Mouse (Mus musculus) heart, embryonic 14.5 days (tissue): ENCODE data around the gene Vps16. TPM values are rescaled to one million over a fixed set of nuclear protein-coding genes. Genes with fewer than 3 reads are reported as not detected.

Experiments
- ATAC-seq: fragments of 200-750 bp; cut with Nextera tagmentation; 2 replicates; pipeline ENCODE4 v1.8.0; 2017; ENCODE audit warnings: low read depth, moderate TSS enrichment; ENCODE audit not compliant: insufficient number of reproducible peaks, insufficient read depth, low FRiP score
- H3K27ac ChIP-seq, 2 experiments: fragments of 200-500 bp in 1 of 2; fragments of 300-500 bp in 1 of 2; sonication (generic) in 1 of 2; replicated peaks in 1 of 2; 2 replicates each; pipeline ENCODE4 v1.5.1; 2012 to 2014; ENCODE audit warnings: low read depth in 2 of 2, low read length in 2 of 2, control low read depth in 1 of 2, mild to moderate bottlenecking in 1 of 2, mixed read lengths in 1 of 2; ENCODE audit not compliant: control insufficient read depth in 1 of 2, insufficient read depth in 1 of 2
- H3K27me3 ChIP-seq: fragments of 300-500 bp; sonication (generic); 2 replicates; pipeline ENCODE4 v1.6.1; 2014; ENCODE audit warnings: mild to moderate bottlenecking, low read length, control low read depth; ENCODE audit not compliant: control insufficient read depth, insufficient read depth
- H3K36me3 ChIP-seq: fragments of 300-500 bp; sonication (generic); 2 replicates; pipeline ENCODE4 v1.6.1; 2014; ENCODE audit warnings: mild to moderate bottlenecking, control low read depth, low read length, mixed read lengths; ENCODE audit not compliant: control insufficient read depth, insufficient read depth
- H3K4me1 ChIP-seq, 2 experiments: fragments of 200-500 bp in 1 of 2; fragments of 300-500 bp in 1 of 2; sonication (generic) in 1 of 2; 2 replicates each; pipeline ENCODE4 v1.6.1; 2012 to 2014; ENCODE audit warnings: low read length in 2 of 2, control low read depth in 1 of 2, mixed read lengths in 1 of 2; ENCODE audit not compliant: control insufficient read depth in 2 of 2, insufficient read depth in 2 of 2
- H3K4me2 ChIP-seq: fragments of 300-500 bp; sonication (generic); 2 replicates; pipeline ENCODE4 v1.6.1; 2014; ENCODE audit warnings: mild to moderate bottlenecking, low read length
- H3K4me3 ChIP-seq, 2 experiments: fragments of 200-500 bp in 1 of 2; fragments of 300-500 bp in 1 of 2; sonication (generic) in 1 of 2; 2 replicates each; pipeline ENCODE4 v1.5.1; 2012 to 2014; ENCODE audit warnings: low read length in 2 of 2, mild to moderate bottlenecking in 2 of 2, control low read depth in 1 of 2, low read depth in 1 of 2, moderate library complexity in 1 of 2; ENCODE audit not compliant: control insufficient read depth in 1 of 2, insufficient read depth in 1 of 2
- H3K9ac ChIP-seq: fragments of 300-500 bp; sonication (generic); 2 replicates; pipeline ENCODE4 v1.6.1; 2014; ENCODE audit warnings: mild to moderate bottlenecking, low read length
- H3K9me3 ChIP-seq: fragments of 300-500 bp; sonication (generic); 2 replicates; pipeline ENCODE4 v1.6.1; 2016; ENCODE audit warnings: low read length, control low read depth; ENCODE audit not compliant: control insufficient read depth
- WGBS: fragments of 180-500 bp; shearing (Covaris S2); extraction: QIAGEN DNeasy Blood & Tissue Kit; methylation state at CpG from one replicate; pipeline ENCODE4 v1.1.7; 2014; 5-methylcytosine and 5-hydroxymethylcytosine counted together
- polyA plus RNA-seq: library from polyadenylated mRNA; unstranded; fragments of >200 nt; fragmentation: Nextera tagmentation; extraction: Ambion mirVana; gene quantifications from 2 replicates; pipeline ENCODE4 v1.2.1, GENCODE M21; 2014

Gene Vps16
- polyA plus RNA-seq, 1 experiment from 2014 or later = 43.8 TPM

DNA sequence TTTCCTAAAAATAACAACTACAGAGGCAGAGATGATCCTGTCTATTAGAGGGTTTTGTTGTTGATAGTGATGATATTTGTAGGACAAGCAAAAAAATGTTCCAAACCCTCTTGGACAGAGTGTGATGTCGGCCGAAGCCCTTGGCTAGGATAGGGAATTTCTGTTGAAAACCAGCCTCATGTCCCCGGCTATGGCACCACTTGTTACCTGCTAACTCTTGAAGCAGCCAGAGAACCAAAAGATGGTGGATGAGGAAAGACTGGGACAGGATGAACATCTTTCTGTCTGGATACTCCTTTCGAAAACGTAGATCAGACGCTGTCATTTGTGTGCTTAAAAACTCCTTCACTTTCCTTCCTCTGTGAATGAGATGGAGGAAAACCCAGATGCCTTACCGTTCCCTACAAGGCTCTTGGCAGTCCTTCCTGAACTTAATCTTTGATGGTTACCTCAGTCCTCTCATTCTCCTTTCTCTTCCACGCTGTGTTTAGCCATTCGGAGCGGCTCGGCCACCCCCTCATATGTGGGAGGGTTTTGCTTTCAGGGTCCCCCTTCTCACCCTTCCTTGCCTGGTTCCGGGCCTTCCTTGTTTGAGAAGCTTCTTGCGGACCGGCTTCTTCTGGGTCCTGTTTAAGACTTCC lies 27.1 kb downstream of the Vps16 start:
- peak overlapping the region; percentile 89 for H3K9ac ChIP-seq

DNA sequence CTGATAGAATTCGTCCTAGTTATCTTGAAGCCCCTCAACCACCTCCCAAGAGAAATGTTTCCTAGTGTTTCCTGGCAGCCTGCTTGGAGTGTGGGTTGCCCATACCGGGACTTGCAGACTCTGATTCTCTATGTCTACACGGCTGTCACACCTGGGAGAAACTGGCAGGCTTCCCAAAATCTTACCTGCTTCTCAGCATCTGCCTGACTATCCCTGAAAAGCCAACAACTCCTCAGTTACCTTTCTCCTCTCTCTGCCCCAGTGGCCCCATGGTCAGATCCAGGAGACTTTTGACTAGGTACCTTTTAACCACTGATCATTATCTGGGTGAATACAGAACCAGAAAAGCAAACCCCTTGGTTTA lies 27.6 kb downstream of the Vps16 start:
- Histone ChIP-seq H3K9ac (peak overlapping the region; percentile 89; the same call in 1 of the 2 replicates), H3K27me3 (0 out of 2 replicates have a peak, but pooled peaks cover 11% of the 10 kb centered on the region), H3K4me3 (peak overlapping the region in 1 of 2 experiments; percentile 82; a peak in 1 of 4 replicates), H3K36me3 (no peaks in the 10 kb centered on the region), H3K27ac (no peak overlapping the region), H3K9me3 (no peaks in the 10 kb centered on the region), H3K4me1 (peaks cover 10 to 34% of the 10 kb centered on the region in 2 experiments), H3K4me2 (peak overlapping the region; percentile 93)
- ATAC-seq = no peak
- 36% methylated on average over 3 of the region's 3 CpGs for WGBS

More for the DNA sequence above, 27.1 kb downstream of the Vps16 start:
- Histone ChIP-seq H3K36me3 (no peaks in the 10 kb centered on the region), H3K27me3 (0 out of 2 replicates have a peak, but pooled peaks cover 11% of the 10 kb centered on the region), H3K9me3 (no peaks in the 10 kb centered on the region), H3K4me3 (peak overlapping the region; percentile 82 to 95; a peak in 3 of 4 replicates), H3K4me2 (peak overlapping the region; percentile 93), H3K4me1 (peaks cover 10 to 34% of the 10 kb centered on the region in 2 experiments), H3K27ac (no peak overlapping the region)
- WGBS = 51% methylated on average over 14 of the region's 14 CpGs
- no peak for ATAC-seq

DNA sequence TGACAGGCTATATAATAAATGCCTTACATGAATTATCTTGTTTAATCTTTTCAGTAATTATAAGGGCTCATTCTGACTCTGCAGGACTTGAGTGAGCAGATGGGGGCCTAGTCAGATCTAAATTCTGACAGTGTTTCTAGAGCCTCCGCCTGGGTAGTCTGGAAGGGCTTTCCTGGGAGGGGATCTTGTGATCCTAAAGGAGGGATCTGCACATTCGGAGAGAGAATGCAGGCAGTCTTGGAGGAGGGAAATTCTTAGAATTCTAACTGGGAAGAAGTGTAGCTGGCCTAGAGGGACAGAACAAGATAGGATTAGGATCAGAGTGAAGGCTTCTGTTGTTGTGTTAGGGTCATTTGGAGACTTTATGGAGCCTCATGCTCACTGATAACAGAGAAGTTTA lies 28.1 kb downstream of the Vps16 start:
- WGBS = 41% methylated on average over 2 of the region's 2 CpGs
- Histone ChIP-seq H3K27ac (no peak overlapping the region), H3K9ac (no peak overlapping the region), H3K27me3 (0 out of 2 replicates have a peak, but pooled peaks cover 11% of the 10 kb centered on the region), H3K4me3 (no peak overlapping the region), H3K4me1 (peaks cover 10 to 37% of the 10 kb centered on the region in 2 experiments), H3K36me3 (no peaks in the 10 kb centered on the region), H3K9me3 (no peaks in the 10 kb centered on the region), H3K4me2 (no peak overlapping the region)
- no peak for ATAC-seq

GRCm38 (mm10) chr2:130453421-130453820 lies 29.3 kb downstream of the Vps16 start:
- no peaks in the 10 kb centered on the region for H3K36me3 ChIP-seq
- H3K9ac ChIP-seq = no peak overlapping the region
- ATAC-seq = no peak
- no peak overlapping the region for H3K4me3 ChIP-seq
- H3K4me2 ChIP-seq = peak overlapping the region; percentile 16; the same call in 1 of the 2 replicates
- H3K27me3 ChIP-seq = 0 out of 2 replicates have a peak, but pooled peaks cover 6% of the 10 kb centered on the region
- 56% methylated on average over 6 of the region's 6 CpGs for WGBS
- no peaks in the 10 kb centered on the region for H3K9me3 ChIP-seq
- peaks cover 10 to 38% of the 10 kb centered on the region in 2 experiments for H3K4me1 ChIP-seq
- H3K27ac ChIP-seq = peak overlapping the region in 1 of 2 experiments; percentile 44; a peak in 1 of 4 replicates

GRCm38 (mm10) chr2:130454748-130455370 lies 30.7 kb downstream of the Vps16 start:
- no peak for ATAC-seq
- 61% methylated on average over 6 of the region's 6 CpGs for WGBS

DNA sequence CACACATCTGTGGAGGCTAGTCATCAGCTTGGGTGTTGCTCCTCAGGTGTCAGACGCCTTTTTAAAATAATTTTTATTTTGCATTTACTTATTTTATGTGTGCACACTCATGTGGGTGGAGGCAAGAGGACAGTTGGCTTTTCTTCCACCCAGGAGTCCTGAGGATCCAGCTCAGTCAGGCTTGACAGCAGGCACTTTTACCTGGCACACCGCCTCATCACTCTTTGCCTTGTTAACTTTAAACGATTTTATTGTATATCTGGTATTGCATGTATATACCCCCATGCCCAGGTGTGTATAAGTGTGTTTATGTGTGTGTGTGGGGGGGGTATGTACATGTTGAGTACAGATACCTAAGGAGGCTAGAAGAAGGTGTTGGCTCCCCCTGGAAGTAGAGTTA lies 33.7 kb downstream of the Vps16 start:
- Histone ChIP-seq H3K4me3 (no peak overlapping the region), H3K9ac (no peak overlapping the region), H3K27me3 (no peaks in the 10 kb centered on the region), H3K36me3 (no peaks in the 10 kb centered on the region), H3K9me3 (no peaks in the 10 kb centered on the region), H3K27ac (no peak overlapping the region), H3K4me2 (no peak overlapping the region), H3K4me1 (peaks cover 0 to 21% of the 10 kb centered on the region in 2 experiments; a peak in 2 of 4 replicates)
- WGBS = 80% methylated on average over 3 of the region's 3 CpGs
- no peak for ATAC-seq

More at GRCm38 (mm10) chr2:130454748-130455370, 30.7 kb downstream of the Vps16 start:
- Histone ChIP-seq H3K4me2 (no peak overlapping the region), H3K27me3 (no peaks in the 10 kb centered on the region), H3K4me3 (no peak overlapping the region), H3K9me3 (no peaks in the 10 kb centered on the region), H3K4me1 (peaks cover 10 to 41% of the 10 kb centered on the region in 2 experiments), H3K9ac (no peak overlapping the region; the same call in 1 of the 2 replicates), H3K36me3 (no peaks in the 10 kb centered on the region), H3K27ac (no peak overlapping the region)

DNA sequence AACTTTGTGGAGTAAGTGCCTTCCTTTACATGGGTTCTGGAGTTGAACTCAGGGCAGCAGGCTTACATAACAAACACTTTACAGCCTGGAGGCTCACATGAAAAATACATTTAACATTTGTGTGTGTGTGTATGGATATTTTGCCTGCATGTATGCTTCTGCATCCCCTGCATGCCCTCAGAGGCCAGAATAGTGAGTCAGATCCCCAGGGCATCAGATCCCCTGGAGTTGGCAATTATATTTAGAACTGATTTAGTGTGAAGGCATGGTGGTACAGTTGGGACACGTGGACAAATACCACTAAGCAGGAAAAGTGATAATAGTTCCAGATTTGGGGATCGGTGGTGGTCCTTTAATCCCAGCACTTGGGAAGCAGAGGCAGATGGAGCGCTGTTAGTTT lies 35.4 kb downstream of the Vps16 start:
- no peak overlapping the region for H3K9ac ChIP-seq
- no peak overlapping the region for H3K4me2 ChIP-seq
- H3K4me1 ChIP-seq = peaks cover 0 to 14% of the 10 kb centered on the region in 2 experiments; a peak in 2 of 4 replicates
- H3K27me3 ChIP-seq = no peaks in the 10 kb centered on the region
- 0 out of 2 replicates have a peak, but pooled peaks cover 3% of the 10 kb centered on the region for H3K36me3 ChIP-seq
- H3K4me3 ChIP-seq = no peak overlapping the region
- H3K9me3 ChIP-seq = no peaks in the 10 kb centered on the region
- no peak for ATAC-seq
- no peak overlapping the region for H3K27ac ChIP-seq
- 59% methylated on average over 3 of the region's 3 CpGs for WGBS
